Mouse (Mus musculus): ENCODE measurements around the gene Eml6. TPM values are rescaled to one million over a fixed set of nuclear protein-coding genes. Genes with fewer than 3 reads are reported as not detected.

The Eml6 gene
- total and polyA plus RNA-seq, 2 experiments: 0.12 to 2.5 TPM

DNA sequence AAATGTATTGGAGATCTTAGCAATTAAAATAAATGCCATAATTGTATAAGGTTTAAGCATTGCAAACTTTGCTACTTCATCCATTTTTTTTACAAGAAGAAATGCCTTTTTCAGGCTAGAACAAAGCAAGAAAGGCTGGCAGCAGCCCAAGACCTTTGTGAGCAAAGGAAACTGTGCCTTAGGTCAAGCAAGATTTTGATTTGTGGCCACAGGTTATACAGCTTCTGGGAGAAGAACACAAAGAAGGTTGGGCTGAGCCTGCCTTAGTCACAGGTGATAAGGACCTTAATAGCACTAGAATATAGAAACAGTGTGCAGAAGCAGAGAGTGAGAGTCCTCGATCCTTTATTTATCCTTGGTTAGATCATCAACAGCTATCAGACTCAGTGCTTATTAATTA lies 253.6 kb downstream of the Eml6 start:
- peak; percentile 42 for DNase-seq (ENCODE audit: extremely low read depth, low read depth, low spot score)
- H3K36me3 ChIP-seq (ENCODE audit: control insufficient read depth, insufficient read depth, low read length): no peaks in the 10 kb centered on the region
- H3K4me3 ChIP-seq (ENCODE audit: insufficient read depth, low read depth, low read length): no peak overlapping the region
- TF ChIP-seq POLR2A (IDR thresholded peaks at IDR 0.05; ENCODE audit: extremely low read depth, insufficient read depth, low read length) (no peak), CTCF (IDR thresholded peaks at IDR 0.05; ENCODE audit: low read depth, low read length) (no peak)
- no peaks in the 10 kb centered on the region for H3K79me2 ChIP-seq (ENCODE audit: control insufficient read depth, insufficient read depth, low read length)
- no peak overlapping the region for H3K27ac ChIP-seq (replicated peaks; ENCODE audit: insufficient read depth, low read depth, low read length)
- no peaks in the 10 kb centered on the region for H3K27me3 ChIP-seq (ENCODE audit: control insufficient read depth, insufficient read depth, low read length)
- H3K9ac ChIP-seq (ENCODE audit: low read depth, low read length): no peak overlapping the region
- 70% methylated on average over 1 of the region's 1 CpGs for WGBS
- no peaks in the 10 kb centered on the region for H3K4me1 ChIP-seq (ENCODE audit: control insufficient read depth, insufficient read depth, low read length)

DNA sequence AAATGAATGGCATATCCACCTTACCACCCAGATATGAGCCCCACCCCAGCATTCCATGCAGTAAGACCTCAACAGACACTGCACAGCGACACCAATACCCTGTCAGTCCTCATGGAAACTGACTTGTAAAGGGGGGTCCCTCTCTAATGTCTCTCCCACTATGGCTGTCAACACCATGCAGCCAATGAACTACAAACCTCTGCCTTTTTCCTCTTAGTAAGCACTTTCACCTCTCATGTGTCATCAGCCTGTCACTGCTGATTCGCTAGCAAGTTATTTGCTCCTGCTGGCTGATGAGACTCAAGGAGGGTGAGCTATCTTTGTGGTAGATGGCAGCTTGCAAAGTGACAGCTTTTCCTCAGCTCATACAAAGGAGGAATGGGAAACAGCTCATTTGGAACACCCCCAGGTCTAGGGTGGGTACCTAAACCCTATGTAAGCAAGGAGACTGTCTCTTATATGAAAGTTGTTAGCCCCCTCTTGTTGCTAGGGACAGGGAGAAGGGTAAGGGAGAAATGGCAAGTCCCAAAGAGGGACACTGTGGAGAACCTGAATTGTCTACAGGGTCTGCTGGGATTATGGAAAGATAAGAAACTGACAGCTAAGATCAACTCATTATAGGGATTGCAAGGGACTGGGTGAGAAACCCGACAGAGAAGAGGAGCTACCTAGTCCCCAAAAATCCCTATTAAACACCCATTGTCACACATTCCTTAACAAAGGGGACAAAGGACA lies 255.0 kb downstream of the Eml6 start:
- Histone ChIP-seq H3K27ac (replicated peaks; ENCODE audit: insufficient read depth, low read depth, low read length) (no peak overlapping the region), H3K36me3 (ENCODE audit: control insufficient read depth, insufficient read depth, low read length) (no peaks in the 10 kb centered on the region), H3K4me1 (ENCODE audit: control insufficient read depth, insufficient read depth, low read length) (no peaks in the 10 kb centered on the region), H3K9ac (ENCODE audit: low read depth, low read length) (no peak overlapping the region), H3K4me3 (ENCODE audit: insufficient read depth, low read depth, low read length) (no peak overlapping the region), H3K27me3 (ENCODE audit: control insufficient read depth, insufficient read depth, low read length) (no peaks in the 10 kb centered on the region), H3K79me2 (ENCODE audit: control insufficient read depth, insufficient read depth, low read length) (no peaks in the 10 kb centered on the region)
- TF ChIP-seq POLR2A (IDR thresholded peaks at IDR 0.05; ENCODE audit: extremely low read depth, insufficient read depth, low read length): no peak
- DNase-seq (ENCODE audit: extremely low read depth, low read depth, low spot score): no peak
- WGBS: 92% methylated on average over 3 of the region's 3 CpGs

GRCm38 (mm10) chr11:29768523-29768922 lies 257.3 kb downstream of the Eml6 start:
- H3K4me1 ChIP-seq (ENCODE audit: control insufficient read depth, insufficient read depth, low read length): no peaks in the 10 kb centered on the region
- H3K27ac ChIP-seq (replicated peaks; ENCODE audit: insufficient read depth, low read depth, low read length): no peak overlapping the region
- H3K9ac ChIP-seq (ENCODE audit: low read depth, low read length): no peak overlapping the region
- H3K79me2 ChIP-seq (ENCODE audit: control insufficient read depth, insufficient read depth, low read length): no peaks in the 10 kb centered on the region
- no peak for DNase-seq (ENCODE audit: extremely low read depth, low read depth, low spot score)
- H3K27me3 ChIP-seq (ENCODE audit: control insufficient read depth, insufficient read depth, low read length): no peaks in the 10 kb centered on the region
- no peak overlapping the region for H3K4me3 ChIP-seq (ENCODE audit: insufficient read depth, low read depth, low read length)
- H3K36me3 ChIP-seq (ENCODE audit: control insufficient read depth, insufficient read depth, low read length): no peaks in the 10 kb centered on the region
- TF ChIP-seq POLR2A (IDR thresholded peaks at IDR 0.05; ENCODE audit: extremely low read depth, insufficient read depth, low read length) (no peak), CTCF (IDR thresholded peaks at IDR 0.05; ENCODE audit: low read depth, low read length) (no peak)

DNA sequence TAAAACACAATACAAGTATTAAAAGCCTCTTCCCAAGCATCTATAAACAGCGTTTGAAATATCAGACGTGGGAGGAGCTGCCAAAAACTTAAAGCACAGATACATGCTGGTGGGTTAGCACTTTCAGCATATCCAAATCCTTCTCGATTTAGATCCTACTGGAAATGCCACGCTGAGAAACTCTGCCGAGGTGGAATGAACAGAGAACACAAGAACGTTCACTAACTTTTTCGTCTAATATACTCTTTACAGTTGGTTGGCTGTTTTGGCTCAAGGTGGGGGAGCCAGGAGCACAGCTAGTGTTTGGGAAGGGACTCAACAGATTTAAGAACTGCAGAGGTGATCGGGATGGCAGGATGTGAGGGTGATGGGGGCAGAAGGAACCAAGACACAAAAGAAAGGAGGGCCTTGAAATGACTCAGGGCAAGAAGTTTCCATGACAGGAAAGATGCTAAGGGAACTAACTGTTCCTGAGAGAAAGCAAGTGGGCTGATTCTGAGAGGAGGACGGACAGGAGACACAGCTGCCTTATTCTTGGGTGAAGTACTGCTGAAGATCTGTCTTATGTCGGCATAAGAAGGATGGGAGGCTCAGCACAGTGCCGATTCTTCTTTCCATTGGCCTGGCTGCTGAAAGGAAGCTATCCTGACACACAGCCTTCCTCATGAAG lies 259.4 kb downstream of the Eml6 start:
- DNase-seq (ENCODE audit: extremely low read depth, low read depth, low spot score): no peak
- Histone ChIP-seq H3K27me3 (ENCODE audit: control insufficient read depth, insufficient read depth, low read length) (no peaks in the 10 kb centered on the region), H3K27ac (replicated peaks; ENCODE audit: insufficient read depth, low read depth, low read length) (no peak overlapping the region), H3K36me3 (ENCODE audit: control insufficient read depth, insufficient read depth, low read length) (no peaks in the 10 kb centered on the region), H3K4me3 (ENCODE audit: insufficient read depth, low read depth, low read length) (no peak overlapping the region), H3K79me2 (ENCODE audit: control insufficient read depth, insufficient read depth, low read length) (no peaks in the 10 kb centered on the region), H3K4me1 (ENCODE audit: control insufficient read depth, insufficient read depth, low read length) (peaks cover 5% of the 10 kb centered on the region), H3K9ac (ENCODE audit: low read depth, low read length) (no peak overlapping the region)
- WGBS: 88% methylated on average over 11 of the region's 11 CpGs
- TF ChIP-seq POLR2A (IDR thresholded peaks at IDR 0.05; ENCODE audit: extremely low read depth, insufficient read depth, low read length) (no peak), CTCF (IDR thresholded peaks at IDR 0.05; ENCODE audit: low read depth, low read length) (no peak)

DNA sequence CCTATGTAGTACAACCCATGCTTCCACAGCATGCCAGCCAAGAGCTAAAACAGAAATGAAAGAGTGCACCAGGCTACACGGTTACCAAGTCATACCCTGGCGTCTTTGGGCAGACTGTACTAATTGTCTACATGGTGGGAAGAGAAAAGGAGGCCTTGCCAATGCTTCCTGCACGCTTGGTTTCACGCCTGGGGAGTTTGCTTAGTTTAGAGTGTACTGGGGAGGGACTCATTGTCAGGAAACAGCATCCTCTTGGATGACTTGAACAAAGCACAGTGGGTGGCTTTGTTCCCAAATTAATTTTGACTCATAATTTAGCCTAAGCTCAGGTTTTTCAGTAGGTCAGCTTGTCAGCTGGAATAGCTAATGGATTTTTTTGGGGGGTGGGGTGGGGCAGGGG lies 260.8 kb downstream of the Eml6 start:
- Histone ChIP-seq H3K79me2 (ENCODE audit: control insufficient read depth, insufficient read depth, low read length) (no peaks in the 10 kb centered on the region), H3K4me3 (ENCODE audit: insufficient read depth, low read depth, low read length) (no peak overlapping the region), H3K27ac (replicated peaks; ENCODE audit: insufficient read depth, low read depth, low read length) (no peak overlapping the region), H3K9ac (ENCODE audit: low read depth, low read length) (no peak overlapping the region), H3K4me1 (ENCODE audit: control insufficient read depth, insufficient read depth, low read length) (peaks cover 5% of the 10 kb centered on the region), H3K36me3 (ENCODE audit: control insufficient read depth, insufficient read depth, low read length) (no peaks in the 10 kb centered on the region), H3K27me3 (ENCODE audit: control insufficient read depth, insufficient read depth, low read length) (no peaks in the 10 kb centered on the region)
- no peak for TF ChIP-seq CTCF (IDR thresholded peaks at IDR 0.05; ENCODE audit: low read depth, low read length)
- TF ChIP-seq POLR2A (IDR thresholded peaks at IDR 0.05; ENCODE audit: extremely low read depth, insufficient read depth, low read length): no peak
- DNase-seq (ENCODE audit: extremely low read depth, low read depth, low spot score): no peak
- WGBS: 93% methylated on average over 4 of the region's 4 CpGs

DNA sequence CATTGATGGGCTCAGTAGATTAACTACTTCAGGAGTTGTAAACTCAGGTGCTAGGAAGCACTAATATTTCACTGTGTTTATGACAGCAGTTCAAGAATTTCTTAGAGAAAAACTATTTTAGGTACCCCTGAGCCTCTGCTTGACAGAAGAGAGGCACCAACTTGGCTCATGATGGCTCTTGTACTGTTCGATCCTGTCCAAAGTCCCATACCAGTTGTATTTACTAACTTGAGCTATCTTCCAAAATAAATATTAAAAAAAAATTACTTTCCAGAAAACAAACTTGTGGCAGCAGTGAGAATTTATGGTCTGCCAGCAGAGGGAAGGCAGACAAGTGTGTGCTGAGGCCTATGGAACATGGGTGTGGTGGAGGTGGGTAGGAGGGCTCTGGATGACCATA lies 263.1 kb downstream of the Eml6 start:
- no peaks in the 10 kb centered on the region for H3K27me3 ChIP-seq (ENCODE audit: control insufficient read depth, insufficient read depth, low read length)
- DNase-seq (ENCODE audit: extremely low read depth, low read depth, low spot score): peak; percentile 93
- whole genome bisulfite sequencing: 30% methylated on average over 1 of the region's 1 CpGs
- no peak overlapping the region for H3K27ac ChIP-seq (replicated peaks; ENCODE audit: insufficient read depth, low read depth, low read length)
- TF ChIP-seq POLR2A (IDR thresholded peaks at IDR 0.05; ENCODE audit: extremely low read depth, insufficient read depth, low read length) (no peak), CTCF (IDR thresholded peaks at IDR 0.05; ENCODE audit: low read depth, low read length) (peak; percentile 43)
- H3K36me3 ChIP-seq (ENCODE audit: control insufficient read depth, insufficient read depth, low read length): no peaks in the 10 kb centered on the region
- no peaks in the 10 kb centered on the region for H3K79me2 ChIP-seq (ENCODE audit: control insufficient read depth, insufficient read depth, low read length)
- H3K4me1 ChIP-seq (ENCODE audit: control insufficient read depth, insufficient read depth, low read length): peaks cover 5% of the 10 kb centered on the region
- H3K9ac ChIP-seq (ENCODE audit: low read depth, low read length): no peak overlapping the region
- H3K4me3 ChIP-seq (ENCODE audit: insufficient read depth, low read depth, low read length): no peak overlapping the region
